Mouse (Mus musculus): ENCODE measurements around the gene Epm2aip1.

DNA sequence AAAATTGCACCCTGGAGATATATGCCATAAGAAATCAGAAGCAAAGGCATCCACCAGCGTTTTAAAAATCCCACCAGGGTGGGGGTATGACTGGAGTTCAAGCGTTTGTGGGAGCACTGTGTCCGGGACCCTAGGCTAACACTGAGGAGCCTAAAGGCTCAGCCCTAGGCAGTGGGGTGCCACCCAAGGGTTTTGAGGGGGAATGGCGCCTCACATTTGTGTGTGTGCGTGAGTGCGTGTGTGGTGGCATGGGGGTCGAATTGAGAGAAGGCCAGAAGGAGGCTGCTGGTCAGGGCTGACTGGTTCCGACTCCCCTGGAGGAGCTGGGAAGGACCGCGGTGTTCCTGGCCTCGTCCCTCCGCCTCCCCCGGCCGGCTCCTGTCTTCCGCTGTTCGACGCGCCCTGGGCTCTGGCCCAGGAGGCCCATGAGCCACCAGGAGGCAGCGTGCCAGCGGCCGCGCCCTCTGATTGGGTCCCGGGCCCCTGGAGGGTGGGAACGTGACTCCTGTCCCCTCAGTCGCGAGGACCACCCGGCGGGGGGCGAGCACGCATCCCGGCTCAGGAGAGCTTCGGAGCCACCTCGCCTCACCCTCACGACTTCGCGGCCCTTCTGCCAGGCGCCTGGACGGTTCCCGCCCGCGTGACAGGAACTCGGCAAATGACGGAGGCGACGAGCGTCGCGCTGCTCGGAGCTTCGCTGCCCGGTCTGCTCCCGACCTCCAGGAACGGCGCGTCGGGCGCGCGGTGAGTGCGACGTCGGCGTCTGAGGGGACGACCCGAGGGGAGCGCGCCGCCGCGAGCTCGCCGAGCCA is 39.5 kb downstream of the Epm2aip1 start, which contains the start of gene Trank1:
- no peak for TF ChIP-seq USF1 (IDR thresholded peaks at IDR 0.05; ENCODE audit: low read depth)
- TF ChIP-seq SRF (IDR thresholded peaks at IDR 0.05; ENCODE audit: control insufficient read depth, insufficient read length, low read depth), result no peak
- TF ChIP-seq POLR2A (IDR thresholded peaks at IDR 0.05; ENCODE audit: insufficient read length, low read depth), result no peak
- no peak for TF ChIP-seq CEBPB (IDR thresholded peaks at IDR 0.05; ENCODE audit: insufficient read depth, poor library complexity, severe bottlenecking)
- no peak for TF ChIP-seq E2F4 (IDR thresholded peaks at IDR 0.05; ENCODE audit: insufficient read depth)
- TF ChIP-seq MAX (IDR thresholded peaks at IDR 0.05; ENCODE audit: low read depth), result no peak
